Mouse (Mus musculus) MEL (cell line): ENCODE data around the gene Hdgfl1. TPM values are rescaled to one million over a fixed set of nuclear protein-coding genes. Genes with fewer than 3 reads are reported as not detected.

Experiments used
- DNase-seq: peaks from one replicate; pipeline ENCODE4 v3.0.0; 2011; ENCODE audit warnings: low read depth, low spot score
- H3K27ac ChIP-seq: 2 replicates; pipeline ENCODE4 v1.5.1; 2012; ENCODE audit warnings: low read depth, mild to moderate bottlenecking, control low read depth, low read length, moderate library complexity; ENCODE audit not compliant: control insufficient read depth
- H3K27me3 ChIP-seq, 2 experiments: fragments of 150-350 bp in 1 of 2; sonication (generic) in 1 of 2; 2 replicates each; pipeline ENCODE4 v1.6.1; 2012; ENCODE audit warnings: low read length in 2 of 2, mild to moderate bottlenecking in 2 of 2, improper control_type of control experiment in 1 of 2, moderate library complexity in 1 of 2; ENCODE audit not compliant: insufficient read depth in 2 of 2, control insufficient read depth in 1 of 2
- H3K36me3 ChIP-seq, 2 experiments: 2 replicates each; pipeline ENCODE4 v1.6.1; 2012 to 2014; ENCODE audit warnings: low read length in 2 of 2, improper control_type of control experiment in 1 of 2, inconsistent platforms in 1 of 2, mild to moderate bottlenecking in 1 of 2; ENCODE audit not compliant: insufficient read depth in 2 of 2, control insufficient read depth in 1 of 2
- H3K4me1 ChIP-seq, 2 experiments: fragments of 150-350 bp in 1 of 2; sonication (generic) in 1 of 2; 2 replicates each; pipeline ENCODE4 v1.6.1; 2012; ENCODE audit warnings: low read length in 2 of 2, improper control_type of control experiment in 1 of 2, mild to moderate bottlenecking in 1 of 2; ENCODE audit not compliant: insufficient read depth in 2 of 2, control insufficient read depth in 1 of 2
- H3K4me3 ChIP-seq, 2 experiments: fragments of 150-350 bp in 1 of 2; sonication (generic) in 1 of 2; 2 replicates each; pipeline ENCODE4 v1.5.1; 2012; ENCODE audit warnings: low read depth in 2 of 2, low read length in 2 of 2, mild to moderate bottlenecking in 2 of 2, moderate library complexity in 2 of 2, control low read depth in 1 of 2, improper control_type of control experiment in 1 of 2; ENCODE audit not compliant: control insufficient read depth in 1 of 2, insufficient read depth in 1 of 2
- H3K79me2 ChIP-seq: 2 replicates; pipeline ENCODE4 v1.6.1; 2012; ENCODE audit warnings: mild to moderate bottlenecking, low read length, moderate library complexity; ENCODE audit not compliant: control insufficient read depth, poor library complexity, insufficient read depth
- H3K9ac ChIP-seq: 2 replicates; pipeline ENCODE4 v1.6.1; 2012; ENCODE audit warnings: low read depth, mild to moderate bottlenecking, control low read depth, low read length, moderate library complexity; ENCODE audit not compliant: control insufficient read depth, poor library complexity, severe bottlenecking
- H3K9me3 ChIP-seq: fragments of 150-350 bp; sonication (generic); replicated peaks from 2 replicates; pipeline ENCODE4 v1.6.1; 2012; ENCODE audit warnings: mild to moderate bottlenecking, low read length, improper control_type of control experiment, moderate library complexity; ENCODE audit not compliant: insufficient read depth
- BHLHE40 ChIP-seq: IDR thresholded peaks from 2 replicates; pipeline ENCODE4 v1.6.1; 2012; ENCODE audit warnings: low read depth, mild to moderate bottlenecking, inconsistent platforms, low read length, improper control_type of control experiment, borderline replicate concordance
- CHD1 ChIP-seq: IDR thresholded peaks from 2 replicates; pipeline ENCODE4 v1.6.1; 2012; ENCODE audit warnings: low read depth, mild to moderate bottlenecking, inconsistent platforms, low read length, improper control_type of control experiment
- CTCF ChIP-seq, 3 experiments: IDR thresholded peaks in 2 of 3; conservative IDR thresholded peaks in 1 of 3; 2 replicates each; pipeline ENCODE4 v1.5.1; 2011 to 2012; ENCODE audit warnings: low read length in 3 of 3, low read depth in 2 of 3, mild to moderate bottlenecking in 2 of 3, improper control_type of control experiment in 1 of 3, inconsistent platforms in 1 of 3, mixed read lengths in 1 of 3, moderate library complexity in 1 of 3; ENCODE audit not compliant: control insufficient read depth in 1 of 3, insufficient read depth in 1 of 3, poor library complexity in 1 of 3, severe bottlenecking in 1 of 3
- E2F4 ChIP-seq: IDR thresholded peaks from 2 replicates; pipeline ENCODE4 v1.6.1; 2011; ENCODE audit warnings: low read depth, low read length, improper control_type of control experiment, borderline replicate concordance
- ELF1 ChIP-seq: IDR thresholded peaks from 2 replicates; pipeline ENCODE4 v1.6.1; 2014; ENCODE audit warnings: low read depth, mild to moderate bottlenecking, inconsistent platforms, low read length, improper control_type of control experiment, moderate library complexity
- GATA1 ChIP-seq: IDR thresholded peaks from 2 replicates; pipeline ENCODE4 v1.6.1; 2011; ENCODE audit warnings: low read depth, low read length, improper control_type of control experiment
- HCFC1 ChIP-seq: IDR thresholded peaks from 2 replicates; pipeline ENCODE4 v1.6.1; 2012; ENCODE audit warnings: low read depth, mild to moderate bottlenecking, inconsistent platforms, low read length, improper control_type of control experiment, moderate library complexity
- MAFK ChIP-seq: IDR thresholded peaks from 2 replicates; pipeline ENCODE4 v1.6.1; 2011; ENCODE audit warnings: low read depth, mild to moderate bottlenecking, low read length, improper control_type of control experiment, borderline replicate concordance
- MAX ChIP-seq: IDR thresholded peaks from 2 replicates; pipeline ENCODE4 v1.6.1; 2011; ENCODE audit warnings: low read length, improper control_type of control experiment
- MEF2A ChIP-seq: IDR thresholded peaks from 2 replicates; pipeline ENCODE4 v1.6.1; 2014; ENCODE audit warnings: low read depth, mild to moderate bottlenecking, inconsistent platforms, low read length, improper control_type of control experiment; ENCODE audit not compliant: poor library complexity, insufficient replicate concordance, severe bottlenecking; ENCODE audit errors: extremely low read depth
- MXI1 ChIP-seq: IDR thresholded peaks from 2 replicates; pipeline ENCODE4 v1.6.1; 2011; ENCODE audit warnings: mild to moderate bottlenecking, low read depth, low read length, improper control_type of control experiment
- MYB ChIP-seq: IDR thresholded peaks from 2 replicates; pipeline ENCODE4 v1.6.1; 2011; ENCODE audit warnings: mild to moderate bottlenecking, low read depth, low read length, improper control_type of control experiment
- POLR2AphosphoS2 ChIP-seq: IDR thresholded peaks from 2 replicates; pipeline ENCODE4 v1.6.1; 2011; ENCODE audit warnings: low read length, improper control_type of control experiment
- RCOR1 ChIP-seq: IDR thresholded peaks from 2 replicates; pipeline ENCODE4 v1.6.1; 2012; ENCODE audit warnings: low read depth, mild to moderate bottlenecking, inconsistent platforms, low read length, improper control_type of control experiment
- SIN3A ChIP-seq: IDR thresholded peaks from 2 replicates; pipeline ENCODE4 v1.6.1; 2012; ENCODE audit warnings: low read length, improper control_type of control experiment, inconsistent platforms
- SMC3 ChIP-seq: IDR thresholded peaks from 2 replicates; pipeline ENCODE4 v1.6.1; 2011; ENCODE audit warnings: low read depth, low read length, improper control_type of control experiment
- TAL1 ChIP-seq: IDR thresholded peaks from 2 replicates; pipeline ENCODE4 v1.6.1; 2012; ENCODE audit warnings: mild to moderate bottlenecking, inconsistent platforms, low read length, moderate library complexity, mixed read lengths
- TCF12 ChIP-seq: IDR thresholded peaks from 2 replicates; pipeline ENCODE4 v1.6.1; 2014; ENCODE audit warnings: low read depth, mild to moderate bottlenecking, inconsistent platforms, low read length, improper control_type of control experiment, moderate library complexity
- UBTF ChIP-seq: IDR thresholded peaks from 2 replicates; pipeline ENCODE4 v1.6.1; 2012; ENCODE audit warnings: low read depth, mild to moderate bottlenecking, inconsistent platforms, low read length, improper control_type of control experiment, moderate library complexity, borderline replicate concordance; ENCODE audit not compliant: insufficient read depth
- USF1 ChIP-seq: IDR thresholded peaks from 2 replicates; pipeline ENCODE4 v1.6.1; 2014; ENCODE audit warnings: low read depth, mild to moderate bottlenecking, inconsistent platforms, low read length, improper control_type of control experiment, moderate library complexity
- USF2 ChIP-seq, 2 experiments: IDR thresholded peaks; 2 replicates each; pipeline ENCODE4 v1.6.1; 2011 to 2012; ENCODE audit warnings: improper control_type of control experiment in 2 of 2, low read length in 2 of 2, borderline replicate concordance in 1 of 2, inconsistent platforms in 1 of 2, low read depth in 1 of 2, mild to moderate bottlenecking in 1 of 2; ENCODE audit not compliant: insufficient read depth in 1 of 2
- ZC3H11A ChIP-seq: IDR thresholded peaks from 2 replicates; pipeline ENCODE4 v1.6.1; 2012; ENCODE audit warnings: low read depth, mild to moderate bottlenecking, inconsistent platforms, low read length, improper control_type of control experiment
- ZNF384 ChIP-seq: IDR thresholded peaks from 2 replicates; pipeline ENCODE4 v1.6.1; 2012; ENCODE audit warnings: low read depth, mild to moderate bottlenecking, inconsistent platforms, low read length, improper control_type of control experiment
- polyA plus RNA-seq, 2 experiments: library from polyadenylated mRNA; stranded (reverse) in 1 of 2; unstranded in 1 of 2; fragments of >175 nt in 1 of 2; fragments of >200 nt in 1 of 2; gene quantifications; 2 replicates each; pipeline versions ENCODE4 v1.2.1 to v1.2.4; 2012; ENCODE audit warnings: low replicate concordance in 2 of 2, low read depth in 1 of 2; ENCODE audit not compliant: insufficient read length in 2 of 2, insufficient read depth in 1 of 2, missing spikeins in 1 of 2
- total RNA-seq: library from RNA; depleted of rRNA; stranded (reverse); fragments of 300-350 nt; gene quantifications from 2 replicates; pipeline ENCODE4 v1.2.3, GENCODE M21; 2012

Hdgfl1 gene
- total and polyA plus RNA-seq, 3 experiments, result not detected

GRCm38 (mm10) chr13:26769424-26769823 lies 541 bp downstream of the Hdgfl1 start:
- H3K4me3 ChIP-seq, result no peak overlapping the region
- H3K9ac ChIP-seq, result no peak overlapping the region
- H3K36me3 ChIP-seq, result no peaks in the 10 kb centered on the region
- no peak overlapping the region for H3K27ac ChIP-seq
- no peak for DNase-seq
- H3K9me3 ChIP-seq, result no peaks in the 10 kb centered on the region
- no peaks in the 10 kb centered on the region for H3K27me3 ChIP-seq
- H3K4me1 ChIP-seq, result no peaks in the 10 kb centered on the region
- TF ChIP-seq GATA1 (no peak), SIN3A (no peak), MEF2A (no peak), USF1 (no peak), TCF12 (no peak), E2F4 (no peak), RCOR1 (no peak), MXI1 (no peak), MAX (no peak), UBTF (no peak), CHD1 (no peak)
- TF ChIP-seq, all 39 proteins: peak for 0
- H3K79me2 ChIP-seq, result no peaks in the 10 kb centered on the region

- H3K27ac ChIP-seq, result no peak overlapping the region
- no peaks in the 10 kb centered on the region for H3K79me2 ChIP-seq
- H3K9me3 ChIP-seq, result no peaks in the 10 kb centered on the region
- no peak for DNase-seq
- TF ChIP-seq USF2 (IDR thresholded peaks at IDR 0.05; ENCODE audit: borderline replicate concordance in 1 of 2, insufficient read depth in 1 of 2, low read depth in 1 of 2, low read length in 2 of 2), result no peak
- TF ChIP-seq ZC3H11A, result no peak
- no peak for TF ChIP-seq HCFC1
- no peak for TF ChIP-seq BHLHE40
- TF ChIP-seq TAL1, result no peak
- TF ChIP-seq MAFK, result no peak
- no peak for TF ChIP-seq ZNF384
- no peak for TF ChIP-seq UBTF
- no peak for TF ChIP-seq GATA1
- TF ChIP-seq SMC3, result no peak
- no peak for TF ChIP-seq ELF1
- TF ChIP-seq MYB, result no peak
- TF ChIP-seq CTCF (IDR thresholded peaks at IDR 0.05 in 2 of 3, conservative IDR thresholded peaks at IDR 0.05 in 1 of 3; ENCODE audit: control insufficient read depth in 1 of 3, insufficient read depth in 1 of 3, low read depth in 2 of 3, low read length in 3 of 3, poor library complexity in 1 of 3, severe bottlenecking in 1 of 3), result no peak
- TF ChIP-seq POLR2AphosphoS2, result no peak
- no peaks in the 10 kb centered on the region for H3K4me1 ChIP-seq
- H3K36me3 ChIP-seq, result no peaks in the 10 kb centered on the region
- H3K27me3 ChIP-seq, result no peaks in the 10 kb centered on the region
- no peak overlapping the region for H3K9ac ChIP-seq
- H3K4me3 ChIP-seq, result no peak overlapping the region
Observed at GRCm38 (mm10) chr13:26761966-26762803, 7.8 kb downstream of the Hdgfl1 start.
